Mouse (Mus musculus) myocyte (in vitro differentiated cells): ENCODE results near the gene Glt6d1. TPM values are rescaled to one million over a fixed set of nuclear protein-coding genes. Genes with fewer than 3 reads are reported as not detected.

Experiments
- H3K27me3 ChIP-seq: one replicate; pipeline ENCODE4 v1.6.1; 2011; ENCODE audit not compliant: control insufficient read depth, insufficient read depth, insufficient read length
- H3K36me3 ChIP-seq: one replicate; pipeline ENCODE4 v1.6.1; 2011; ENCODE audit not compliant: control insufficient read depth, insufficient read depth
- H3K4me2 ChIP-seq: one replicate; pipeline ENCODE4 v1.6.1; 2011; ENCODE audit warnings: low read depth, control low read depth
- H3K4me3 ChIP-seq: one replicate; pipeline ENCODE4 v1.5.1; 2011; ENCODE audit warnings: mild to moderate bottlenecking, control low read depth, moderate library complexity
- H3K79me2 ChIP-seq: one replicate; pipeline ENCODE4 v1.6.1; 2011; ENCODE audit not compliant: control insufficient read depth, insufficient read depth
- H3ac ChIP-seq: one replicate; pipeline ENCODE4 v1.6.1; 2011; ENCODE audit not compliant: control insufficient read depth, insufficient read length
- CEBPB ChIP-seq: IDR thresholded peaks from 2 replicates; pipeline ENCODE4 v1.6.1; 2011; ENCODE audit warnings: mild to moderate bottlenecking, moderate library complexity; ENCODE audit not compliant: poor library complexity, insufficient read depth, severe bottlenecking
- E2F4 ChIP-seq: IDR thresholded peaks from one replicate; pipeline ENCODE4 v1.6.1; 2011; ENCODE audit warnings: mild to moderate bottlenecking, control low read depth, moderate library complexity; ENCODE audit not compliant: insufficient read depth
- MAX ChIP-seq: IDR thresholded peaks from one replicate; pipeline ENCODE4 v1.6.1; 2011; ENCODE audit warnings: low read depth, mild to moderate bottlenecking, control low read depth
- MYOD1 ChIP-seq, 3 experiments: IDR thresholded peaks; one replicate each; pipeline ENCODE4 v1.6.1; 2011; ENCODE audit warnings: control low read depth in 2 of 3, low read depth in 2 of 3, mild to moderate bottlenecking in 2 of 3, moderate library complexity in 1 of 3; ENCODE audit not compliant: insufficient read length in 2 of 3, control insufficient read depth in 1 of 3
- MYOG ChIP-seq, 3 experiments: IDR thresholded peaks; one replicate each; pipeline ENCODE4 v1.6.1; 2011; ENCODE audit warnings: control low read depth in 2 of 3, low read depth in 2 of 3, mild to moderate bottlenecking in 2 of 3; ENCODE audit not compliant: insufficient read length in 2 of 3, control insufficient read depth in 1 of 3, insufficient read depth in 1 of 3
- POLR2A ChIP-seq: IDR thresholded peaks from one replicate; pipeline ENCODE4 v1.6.1; 2011; ENCODE audit warnings: low read depth, mild to moderate bottlenecking, control low read depth, moderate library complexity; ENCODE audit not compliant: insufficient read length
- POLR2AphosphoS2 ChIP-seq: IDR thresholded peaks from one replicate; pipeline ENCODE4 v1.6.1; 2011; ENCODE audit warnings: low read depth, control low read depth; ENCODE audit not compliant: insufficient read length
- REST ChIP-seq: IDR thresholded peaks from one replicate; pipeline ENCODE4 v1.6.1; 2011; ENCODE audit warnings: mild to moderate bottlenecking, control low read depth, moderate library complexity; ENCODE audit not compliant: insufficient read depth, insufficient read length
- SRF ChIP-seq: IDR thresholded peaks from one replicate; pipeline ENCODE4 v1.6.1; 2011; ENCODE audit warnings: low read depth; ENCODE audit not compliant: control insufficient read depth, insufficient read length
- TCF12 ChIP-seq: IDR thresholded peaks from one replicate; pipeline ENCODE4 v1.6.1; 2011; ENCODE audit warnings: mild to moderate bottlenecking, control low read depth; ENCODE audit not compliant: poor library complexity, insufficient read depth, severe bottlenecking
- TCF3 ChIP-seq: IDR thresholded peaks from one replicate; pipeline ENCODE4 v1.6.1; 2011; ENCODE audit warnings: low read depth, control low read depth; ENCODE audit not compliant: insufficient read length
- USF1 ChIP-seq: IDR thresholded peaks from one replicate; pipeline ENCODE4 v1.6.1; 2011; ENCODE audit warnings: low read depth, mild to moderate bottlenecking, control low read depth, moderate library complexity
- polyA plus RNA-seq: library from polyadenylated mRNA; unstranded; fragments of >200 nt; fragmentation: generic; extraction: Trizol; gene quantifications from one replicate; pipeline ENCODE4 v1.2.1, GENCODE M21; 2012; ENCODE audit warnings: missing spikeins

Gene Glt6d1
- polyA plus RNA-seq, 1 experiment = not detected

DNA sequence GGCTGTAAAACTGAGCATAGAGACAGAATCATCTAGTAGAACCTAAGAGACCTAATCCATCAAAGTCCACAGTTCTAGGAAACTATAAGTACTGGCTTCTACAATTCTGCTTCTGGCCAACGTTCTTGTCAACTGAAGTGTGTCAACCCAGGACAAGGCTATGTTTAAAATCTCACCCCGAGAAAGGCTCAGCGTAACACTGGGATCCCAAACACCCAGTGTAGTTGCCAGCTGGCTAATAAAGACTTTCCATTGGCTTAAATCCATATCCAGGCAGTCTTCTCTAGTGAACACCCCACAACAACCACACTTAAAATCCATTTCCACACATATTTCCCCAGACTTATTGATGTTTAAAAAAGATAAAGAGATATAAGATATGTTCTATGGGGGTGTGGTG is 15.1 kb upstream of the Glt6d1 start:
- H3K36me3 ChIP-seq = no peaks in the 10 kb centered on the region
- peaks cover 8% of the 10 kb centered on the region for H3K27me3 ChIP-seq
- H3K79me2 ChIP-seq = no peaks in the 10 kb centered on the region
- no peak overlapping the region for H3ac ChIP-seq
- no peak overlapping the region for H3K4me3 ChIP-seq
- no peak for TF ChIP-seq POLR2A
- TF ChIP-seq E2F4 = no peak
- no peak for TF ChIP-seq POLR2AphosphoS2
- no peak for TF ChIP-seq USF1
- no peak for TF ChIP-seq TCF12
- no peak for TF ChIP-seq REST
- TF ChIP-seq CEBPB = no peak
- no peak for TF ChIP-seq MYOG (IDR thresholded peaks at IDR 0.05; ENCODE audit: control insufficient read depth in 1 of 3, insufficient read depth in 1 of 3, insufficient read length in 2 of 3, low read depth in 2 of 3)
- TF ChIP-seq MAX = no peak
- TF ChIP-seq SRF = no peak
- no peak for TF ChIP-seq TCF3
- TF ChIP-seq MYOD1 (IDR thresholded peaks at IDR 0.05; ENCODE audit: control insufficient read depth in 1 of 3, insufficient read length in 2 of 3, low read depth in 2 of 3) = no peak
- no peak overlapping the region for H3K4me2 ChIP-seq

DNA sequence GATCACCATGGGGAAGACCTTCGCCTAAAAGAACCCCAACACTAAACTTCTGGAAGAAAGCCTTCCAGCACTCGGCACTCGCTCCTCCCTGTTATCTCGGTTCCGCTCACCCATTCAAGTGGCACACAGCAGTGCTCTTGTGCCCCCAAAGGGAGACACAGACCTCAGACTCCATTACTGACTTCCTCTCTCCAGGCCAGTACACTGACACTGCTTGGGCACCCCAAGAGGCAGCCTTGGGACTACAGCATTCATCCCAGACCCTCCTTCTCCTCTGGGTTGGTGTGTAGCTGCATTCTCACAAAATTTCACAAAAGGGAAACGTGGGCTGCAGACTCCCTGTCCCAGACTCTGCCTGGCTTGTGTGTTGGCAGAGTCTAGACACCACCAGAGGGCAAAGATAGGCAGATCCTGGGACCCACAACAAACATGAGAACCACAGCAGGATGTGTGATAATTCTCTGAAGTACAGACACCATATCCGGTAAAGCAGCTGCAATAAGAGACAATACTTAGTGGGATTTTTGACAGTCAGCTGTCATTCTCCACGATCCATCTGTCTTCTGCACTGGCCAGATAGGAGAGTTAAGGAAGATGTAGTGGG is 12.8 kb upstream of the Glt6d1 start:
- no peak for TF ChIP-seq REST
- TF ChIP-seq POLR2AphosphoS2 = no peak
- no peak for TF ChIP-seq E2F4
- TF ChIP-seq MYOD1 (IDR thresholded peaks at IDR 0.05; ENCODE audit: control insufficient read depth in 1 of 3, insufficient read length in 2 of 3, low read depth in 2 of 3) = no peak
- TF ChIP-seq MAX = no peak
- no peak for TF ChIP-seq MYOG (IDR thresholded peaks at IDR 0.05; ENCODE audit: control insufficient read depth in 1 of 3, insufficient read depth in 1 of 3, insufficient read length in 2 of 3, low read depth in 2 of 3)
- no peak for TF ChIP-seq TCF3
- TF ChIP-seq CEBPB = no peak
- TF ChIP-seq POLR2A = no peak
- TF ChIP-seq USF1 = no peak
- TF ChIP-seq TCF12 = no peak
- no peak for TF ChIP-seq SRF
- H3K27me3 ChIP-seq = peaks cover 21% of the 10 kb centered on the region
- H3K4me2 ChIP-seq = no peak overlapping the region
- no peak overlapping the region for H3ac ChIP-seq
- H3K79me2 ChIP-seq = no peaks in the 10 kb centered on the region
- no peak overlapping the region for H3K4me3 ChIP-seq
- no peaks in the 10 kb centered on the region for H3K36me3 ChIP-seq

DNA sequence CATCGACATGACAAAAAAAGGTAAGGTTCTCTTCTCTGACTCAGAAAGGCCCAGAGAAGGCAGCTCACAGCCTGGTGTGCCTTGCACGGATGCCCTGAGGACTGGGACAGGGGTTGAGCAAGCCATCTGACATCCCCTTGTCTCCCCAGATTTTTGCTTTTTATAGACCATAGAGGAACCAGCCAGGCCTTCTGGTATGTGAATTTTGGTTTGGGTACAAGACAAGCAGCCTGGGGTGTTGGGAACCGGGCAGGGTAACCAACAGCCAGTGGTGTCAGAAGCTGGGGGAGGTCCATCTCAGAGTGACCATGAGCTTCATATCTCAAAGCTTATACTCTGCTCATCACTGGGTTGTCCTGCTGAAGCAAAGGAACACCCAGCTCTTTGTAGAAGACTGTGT is 9.1 kb upstream of the Glt6d1 start:
- Histone ChIP-seq H3K4me2 (no peak overlapping the region), H3K79me2 (no peaks in the 10 kb centered on the region), H3ac (no peak overlapping the region), H3K27me3 (peaks cover 29% of the 10 kb centered on the region), H3K36me3 (no peaks in the 10 kb centered on the region), H3K4me3 (no peak overlapping the region)
- no peak for TF ChIP-seq CEBPB
- TF ChIP-seq MAX = no peak
- TF ChIP-seq USF1 = no peak
- no peak for TF ChIP-seq POLR2A
- no peak for TF ChIP-seq MYOG (IDR thresholded peaks at IDR 0.05; ENCODE audit: control insufficient read depth in 1 of 3, insufficient read depth in 1 of 3, insufficient read length in 2 of 3, low read depth in 2 of 3)
- TF ChIP-seq POLR2AphosphoS2 = no peak
- no peak for TF ChIP-seq SRF
- TF ChIP-seq MYOD1 (IDR thresholded peaks at IDR 0.05; ENCODE audit: control insufficient read depth in 1 of 3, insufficient read length in 2 of 3, low read depth in 2 of 3) = no peak
- TF ChIP-seq REST = no peak
- TF ChIP-seq E2F4 = no peak
- TF ChIP-seq TCF12 = no peak
- no peak for TF ChIP-seq TCF3

DNA sequence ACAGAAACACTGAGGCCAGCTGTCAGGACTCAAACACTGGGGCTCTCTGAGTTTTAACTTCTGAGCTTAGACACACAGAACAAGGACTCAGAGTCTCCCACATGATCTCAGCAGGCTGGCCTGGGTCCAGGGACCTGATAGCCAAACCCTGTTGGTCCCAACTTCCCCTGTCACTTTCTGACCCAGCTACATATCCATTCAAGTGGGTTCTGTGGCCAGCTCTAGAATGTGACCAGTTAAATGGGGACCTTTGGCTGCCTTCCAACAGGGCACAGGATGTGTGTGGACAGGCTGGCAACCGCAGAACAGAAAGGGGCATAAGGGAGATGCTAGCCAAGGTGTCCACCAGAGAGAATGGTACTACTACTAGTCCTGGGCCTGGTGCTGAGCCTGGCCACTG is 7.2 kb upstream of the Glt6d1 start, which contains the start of gene Lcn9:
TSS of gene Lcn9 (plus strand) at position 348 of the 400 bp plus-strand sequence.
- H3K79me2 ChIP-seq = no peaks in the 10 kb centered on the region
- no peak within 1 kb of the TSS for H3K4me2 ChIP-seq
- H3K4me3 ChIP-seq = no peak within 1 kb of the TSS
- TF ChIP-seq USF1 (no peak), REST (no peak), TCF12 (no peak), MYOD1 (IDR thresholded peaks at IDR 0.05; ENCODE audit: control insufficient read depth in 1 of 3, insufficient read length in 2 of 3, low read depth in 2 of 3) (no peak), MYOG (IDR thresholded peaks at IDR 0.05; ENCODE audit: control insufficient read depth in 1 of 3, insufficient read depth in 1 of 3, insufficient read length in 2 of 3, low read depth in 2 of 3) (no peak), E2F4 (no peak), POLR2A (no peak), MAX (no peak), POLR2AphosphoS2 (no peak), TCF3 (no peak), CEBPB (no peak), SRF (no peak)
- H3K36me3 ChIP-seq = no peaks in the 10 kb centered on the region
- peaks cover 29% of the 10 kb centered on the region for H3K27me3 ChIP-seq
- H3ac ChIP-seq = no peak within 1 kb of the TSS
